Mouse (Mus musculus): Measurements from ENCODE around the gene Trpm1.
"Not testable (repeated sequence)": the region's sequence is repeated elsewhere in the genome, so short reads cannot be mapped to it uniquely, and the experiment has no call there.

The Trpm1 gene

DNA sequence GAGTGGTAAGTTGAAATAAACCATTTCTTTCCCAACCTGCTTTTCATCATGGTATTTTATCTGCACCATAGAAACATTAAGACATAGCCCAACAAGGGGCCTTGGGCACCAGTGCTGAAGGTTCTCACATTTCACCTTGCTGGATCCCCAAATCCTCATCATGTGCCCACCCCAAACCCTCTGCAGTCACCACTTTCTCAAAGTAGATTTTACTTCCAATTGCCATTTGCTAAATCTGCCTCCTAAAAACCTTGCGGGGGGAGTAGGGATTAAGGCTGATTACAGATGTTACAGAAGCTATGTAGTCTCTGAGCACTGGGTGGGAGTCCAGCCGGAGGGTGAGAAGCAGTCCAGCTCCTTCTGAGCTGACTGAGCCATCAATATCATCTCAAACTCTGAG is at the start of gene Trpm1:
Gene Trpm1 (plus strand): TSS at position 301 of the 400 bp plus-strand sequence.
- no peak for DNase-seq (ENCODE audit: low read depth, low spot score)

GRCm38 (mm10) chr7:64122131-64122715 is 31.4 kb upstream of the Trpm1 start:
- DNase-seq (ENCODE audit: low read depth, low spot score), result no peak

DNA sequence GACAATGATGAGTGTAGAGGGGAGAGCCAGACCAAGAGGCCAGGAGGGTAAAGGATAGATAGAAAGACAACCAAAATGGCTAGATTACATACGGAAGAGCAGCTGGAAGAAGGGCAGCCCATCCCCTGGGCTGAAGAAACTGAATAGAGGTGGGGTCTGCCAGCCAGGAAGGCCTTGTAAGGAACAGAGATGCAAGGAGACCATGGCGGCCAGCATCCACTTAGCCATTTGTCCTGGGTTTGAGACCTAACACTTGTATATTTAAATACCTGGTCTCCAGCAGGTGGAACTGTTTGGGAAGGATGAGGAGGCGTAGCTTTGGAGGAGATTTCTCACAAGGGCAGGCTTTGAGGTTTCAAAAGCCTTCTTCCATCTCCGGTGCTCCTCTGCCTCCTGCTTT is 29.9 kb upstream of the Trpm1 start:
- no peak for DNase-seq (ENCODE audit: low read depth, low spot score)

DNA sequence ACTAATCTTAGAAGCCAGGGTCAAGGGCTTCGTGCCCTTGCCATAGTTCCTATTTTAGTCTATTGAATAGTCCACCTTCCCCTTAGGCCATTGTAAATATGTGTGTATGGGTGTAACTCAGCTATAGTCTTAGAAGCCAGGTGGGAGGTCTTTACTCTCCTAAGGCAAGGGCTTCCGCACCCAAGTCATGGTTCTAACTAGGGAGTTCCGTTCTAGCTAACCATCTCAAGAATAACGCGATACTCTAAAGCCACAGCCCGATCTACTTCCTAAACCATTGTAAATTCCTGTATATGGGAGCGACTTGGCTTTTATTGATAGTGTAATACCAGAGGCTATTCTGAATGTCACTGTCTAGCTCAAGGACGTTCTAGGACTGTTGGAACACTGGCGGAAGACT is 27.6 kb upstream of the Trpm1 start:
- not testable (repeated sequence) for DNase-seq (ENCODE audit: low read depth, low spot score)

GRCm38 (mm10) chr7:64139866-64140265 is 13.8 kb upstream of the Trpm1 start:
- no peak for DNase-seq (ENCODE audit: low read depth, low spot score)

GRCm38 (mm10) chr7:64141301-64142032 is 12.2 kb upstream of the Trpm1 start:
- DNase-seq (ENCODE audit: low read depth, low spot score), result peak; percentile 23

- no peak for DNase-seq (ENCODE audit: low read depth, low spot score)
These were observed 4.3 kb upstream of the Trpm1 start for GRCm38 (mm10) chr7:64149337-64149736.

DNA sequence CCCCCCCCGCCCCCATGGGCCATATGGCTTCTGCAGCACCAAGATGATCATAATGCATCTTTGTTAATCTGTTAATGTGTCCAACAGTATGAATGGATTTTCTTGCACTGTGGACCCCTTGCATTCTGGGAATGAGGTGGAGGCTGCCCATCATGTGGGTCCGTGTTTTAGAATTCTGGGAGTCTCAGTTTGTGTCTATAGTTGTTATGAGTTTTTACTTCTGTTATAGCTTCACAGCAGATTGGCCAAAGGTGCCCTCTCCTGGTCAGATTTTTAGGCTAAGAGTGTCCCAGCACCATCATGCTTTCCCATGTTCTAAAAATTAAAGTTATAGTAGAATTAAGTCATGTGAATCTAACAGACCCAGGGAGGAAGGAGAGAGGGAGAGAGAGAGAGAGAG is 3.9 kb upstream of the Trpm1 start:
- DNase-seq (ENCODE audit: low read depth, low spot score), result no peak

- DNase-seq (ENCODE audit: low read depth, low spot score), result no peak
These were observed 3.1 kb upstream of the Trpm1 start for GRCm38 (mm10) chr7:64150436-64151080.

DNA sequence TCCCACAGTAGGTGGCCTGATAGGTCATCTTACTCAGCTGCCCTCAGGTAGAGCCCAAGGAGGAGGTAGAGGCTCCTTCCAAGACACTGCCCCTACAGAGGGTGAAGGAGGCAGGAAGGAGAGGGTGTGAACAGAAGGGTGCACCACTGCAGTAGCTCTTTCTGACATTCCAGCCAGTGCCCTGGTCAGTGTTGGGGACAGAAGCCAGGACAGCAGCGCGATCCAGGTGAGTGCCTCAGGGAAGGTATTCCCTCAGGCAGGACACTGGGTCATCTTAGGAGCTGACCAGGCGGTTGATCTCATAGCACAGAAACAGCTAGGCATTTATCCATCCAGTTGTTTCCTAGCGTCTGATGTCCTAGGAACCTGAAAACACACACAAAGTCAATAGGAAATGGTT is 1.6 kb downstream of the Trpm1 start:
- DNase-seq (ENCODE audit: low read depth, low spot score), result no peak

GRCm38 (mm10) chr7:64155687-64156086 is 2.1 kb downstream of the Trpm1 start:
- peak; percentile 68 for DNase-seq (ENCODE audit: low read depth, low spot score)

GRCm38 (mm10) chr7:64156271-64156911 is 2.8 kb downstream of the Trpm1 start:
- DNase-seq (ENCODE audit: low read depth, low spot score), result peak; percentile 71

DNA sequence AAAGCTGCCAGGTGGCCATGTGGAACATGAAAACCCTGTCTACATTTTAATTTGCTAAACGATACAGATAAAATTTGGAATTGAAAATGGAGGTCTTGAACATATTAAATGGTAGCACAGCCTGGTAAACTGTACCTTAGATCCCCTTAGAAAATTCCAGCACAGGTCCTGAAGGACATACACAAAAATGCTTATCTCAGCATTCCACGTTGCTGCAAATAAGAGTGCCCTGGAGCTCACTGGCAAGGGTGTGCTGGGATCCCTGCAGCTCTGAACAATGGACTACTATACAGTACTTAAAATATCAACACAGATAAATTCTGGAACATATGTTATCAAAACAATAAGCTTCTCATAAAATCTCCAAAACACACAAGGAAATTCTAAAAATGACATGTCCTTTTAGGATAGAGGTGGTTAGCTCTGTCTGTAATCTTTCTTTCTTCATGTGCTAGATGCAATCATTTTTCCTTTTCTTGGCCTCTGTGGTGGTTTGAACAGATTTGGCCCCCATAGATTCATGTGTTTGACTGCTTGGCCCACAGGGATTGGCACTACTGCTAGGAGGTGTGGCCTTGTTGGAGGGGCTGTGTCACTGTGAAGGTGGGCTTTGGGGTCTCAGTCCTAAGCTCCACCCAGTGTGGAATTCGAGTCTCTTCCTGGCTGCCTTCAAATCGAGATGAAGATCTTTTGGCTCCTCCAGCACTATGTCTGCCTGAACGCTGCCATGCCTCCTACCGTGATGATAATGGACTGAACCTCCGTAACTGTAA is 3.5 kb downstream of the Trpm1 start:
- no peak for DNase-seq (ENCODE audit: low read depth, low spot score)

- no peak for DNase-seq (ENCODE audit: low read depth, low spot score)
These were observed 4.8 kb downstream of the Trpm1 start for GRCm38 (mm10) chr7:64158281-64159055.

GRCm38 (mm10) chr7:64159056-64159542 is 5.5 kb downstream of the Trpm1 start:
- DNase-seq (ENCODE audit: low read depth, low spot score), result no peak

GRCm38 (mm10) chr7:64159612-64160591 is 6.3 kb downstream of the Trpm1 start:
- DNase-seq (ENCODE audit: low read depth, low spot score), result no peak

GRCm38 (mm10) chr7:64160737-64161470 is 7.3 kb downstream of the Trpm1 start:
- DNase-seq (ENCODE audit: low read depth, low spot score), result no peak

GRCm38 (mm10) chr7:64161990-64162389 is 8.4 kb downstream of the Trpm1 start:
- DNase-seq (ENCODE audit: low read depth, low spot score), result no peak

DNA sequence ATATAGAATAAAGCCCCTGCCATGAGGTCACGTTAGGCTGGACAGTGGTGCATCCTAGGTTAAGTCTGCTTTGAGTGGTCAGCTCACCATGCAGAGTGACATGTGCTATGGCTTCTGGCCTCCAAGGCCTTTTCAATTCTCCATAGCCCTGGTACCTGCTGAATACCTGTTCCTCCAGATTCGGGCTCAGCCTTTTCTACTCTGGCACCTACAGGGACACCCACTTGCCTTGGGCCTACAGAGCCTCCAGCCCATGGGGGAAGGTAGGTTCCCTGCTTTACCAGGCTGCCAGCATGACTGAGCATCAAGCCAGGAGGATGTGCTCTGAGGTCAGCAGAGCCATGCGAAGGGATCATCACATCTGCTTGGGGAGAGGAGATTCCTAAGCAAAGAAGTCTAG is 9.5 kb downstream of the Trpm1 start:
- DNase-seq (ENCODE audit: low read depth, low spot score), result no peak
